Mouse (Mus musculus) subcutaneous adipose tissue, adult 2 months (tissue): ENCODE data around the gene Upf3b. TPM values are rescaled to one million over a fixed set of nuclear protein-coding genes. Genes with fewer than 3 reads are reported as not detected.

ENCODE experiments used
- polyA plus RNA-seq: library from polyadenylated mRNA; depleted of rRNA; stranded (reverse); fragments of >200 nt; gene quantifications from 2 replicates; pipeline ENCODE4 v1.2.3, GENCODE M21; 2012; ENCODE audit warnings: low replicate concordance; rRNA removed

The Upf3b gene
- polyA plus RNA-seq: 3.1 and 5.4 TPM in 2 replicates

GRCm38 (mm10) chrX:37110193-37110880 is at the start of gene Upf3b:
Gene Upf3b (minus strand): TSS chrX:37110322.

GRCm38 (mm10) chrX:37126671-37127358 is 16.7 kb upstream of the Upf3b start, which contains the start of gene Nkap:
Gene Nkap (plus strand): TSS chrX:37126795.

GRCm38 (mm10) chrX:37084927-37085660 is 25.0 kb downstream of the Upf3b start, which contains the start of gene Rpl39:
Gene Rpl39 (minus strand): TSS chrX:37085402.

GRCm38 (mm10) chrX:37048066-37048889 is 61.8 kb downstream of the Upf3b start, which contains the start of gene Sowahd:
Gene Sowahd (plus strand): TSS chrX:37048845.

Other genes with a start within 250 kb of the Upf3b start
- 27.0 and 33.6 TPM in 2 replicates for gene Ube2a, start 236.4 kb downstream of the Upf3b start, polyA plus RNA-seq
- gene C330007P06Rik, start 236.2 kb downstream of the Upf3b start, polyA plus RNA-seq: 17.2 and 33.3 TPM in 2 replicates
- 0.82 and 1.9 TPM in 2 replicates for gene Nkrf, start 207.4 kb downstream of the Upf3b start, polyA plus RNA-seq
- 4.7 and 14.9 TPM in 2 replicates for gene Sept6, start 118.5 kb downstream of the Upf3b start, polyA plus RNA-seq
- 0.07 TPM in 1 of 2 replicates, not detected in the other for gene Sowahd, start 61.5 kb downstream of the Upf3b start, polyA plus RNA-seq
- gene Rpl39, start 24.9 kb downstream of the Upf3b start, polyA plus RNA-seq: 73.1 and 127 TPM in 2 replicates
- gene Nkap, start 16.5 kb upstream of the Upf3b start, polyA plus RNA-seq: 1.9 and 3.0 TPM in 2 replicates
- gene Akap14, start 58.5 kb upstream of the Upf3b start, polyA plus RNA-seq: not detected in 2 replicates
- gene Ndufa1, start 80.8 kb upstream of the Upf3b start, polyA plus RNA-seq: 310 and 473 TPM in 2 replicates
- gene Rnf113a1, start 80.9 kb upstream of the Upf3b start, polyA plus RNA-seq: 1.0 and 3.1 TPM in 2 replicates
- not detected in 2 replicates for gene Gm9, start 100.7 kb upstream of the Upf3b start, polyA plus RNA-seq
- gene Rhox1, start 111.9 kb upstream of the Upf3b start, polyA plus RNA-seq: not detected in 2 replicates
- not detected in 2 replicates for gene Rhox2a, start 134.7 kb upstream of the Upf3b start, polyA plus RNA-seq
- not detected in 2 replicates for gene Rhox3a, start 139.6 kb upstream of the Upf3b start, polyA plus RNA-seq
- gene Rhox4a, start 155.0 kb upstream of the Upf3b start, polyA plus RNA-seq: not detected in 2 replicates